Mouse (Mus musculus) midbrain, embryonic 11.5 days (tissue): ENCODE measurements at regions not wholly inside any gene's neighbourhood (a gene's known extent, or its start where the extent isn't known, plus 50 kb on each side); places are given as distances from the start of the nearest gene placed in this dataset.

ENCODE experiments used
- ATAC-seq: fragments of 200-750 bp; cut with Nextera tagmentation; 2 replicates; pipeline ENCODE4 v1.8.0; 2017; ENCODE audit warnings: moderate TSS enrichment, moderate library complexity; ENCODE audit not compliant: low FRiP score
- DNase-seq: peaks from one replicate; pipeline ENCODE4 v3.0.0; 2015; ENCODE audit warnings: low spot score; ENCODE audit errors: missing footprints
- H3K27ac ChIP-seq: fragments of 300-500 bp; sonication (generic); 2 replicates; pipeline ENCODE4 v1.5.1; 2014; ENCODE audit warnings: low read depth, low read length
- H3K27me3 ChIP-seq: fragments of 300-500 bp; sonication (generic); 2 replicates; pipeline ENCODE4 v1.6.1; 2014; ENCODE audit warnings: mild to moderate bottlenecking, low read length, moderate library complexity, mixed read lengths; ENCODE audit not compliant: control insufficient read depth, insufficient read depth
- H3K36me3 ChIP-seq: fragments of 300-500 bp; sonication (generic); 2 replicates; pipeline ENCODE4 v1.6.1; 2014; ENCODE audit warnings: mild to moderate bottlenecking, low read length, moderate library complexity, mixed read lengths; ENCODE audit not compliant: control insufficient read depth, insufficient read depth
- H3K4me1 ChIP-seq: fragments of 300-500 bp; sonication (generic); 2 replicates; pipeline ENCODE4 v1.6.1; 2014; ENCODE audit warnings: low read length; ENCODE audit not compliant: control insufficient read depth, insufficient read depth
- H3K4me2 ChIP-seq: fragments of 300-500 bp; sonication (generic); 2 replicates; pipeline ENCODE4 v1.6.1; 2014; ENCODE audit warnings: mild to moderate bottlenecking, moderate library complexity
- H3K4me3 ChIP-seq: fragments of 300-500 bp; sonication (generic); 2 replicates; pipeline ENCODE4 v1.5.1; 2014; ENCODE audit warnings: low read depth, low read length
- H3K9ac ChIP-seq: fragments of 300-500 bp; sonication (generic); 2 replicates; pipeline ENCODE4 v1.6.1; 2014; ENCODE audit warnings: low read length
- H3K9me3 ChIP-seq: fragments of 300-500 bp; sonication (generic); 2 replicates; pipeline ENCODE4 v1.6.1; 2016; ENCODE audit warnings: low read length; ENCODE audit not compliant: control insufficient read depth
- WGBS: fragments of 180-500 bp; shearing (Covaris S2); extraction: QIAGEN DNeasy Blood & Tissue Kit; methylation state at CpG from one replicate; pipeline ENCODE4 v1.1.7; 2014; 5-methylcytosine and 5-hydroxymethylcytosine counted together

DNA sequence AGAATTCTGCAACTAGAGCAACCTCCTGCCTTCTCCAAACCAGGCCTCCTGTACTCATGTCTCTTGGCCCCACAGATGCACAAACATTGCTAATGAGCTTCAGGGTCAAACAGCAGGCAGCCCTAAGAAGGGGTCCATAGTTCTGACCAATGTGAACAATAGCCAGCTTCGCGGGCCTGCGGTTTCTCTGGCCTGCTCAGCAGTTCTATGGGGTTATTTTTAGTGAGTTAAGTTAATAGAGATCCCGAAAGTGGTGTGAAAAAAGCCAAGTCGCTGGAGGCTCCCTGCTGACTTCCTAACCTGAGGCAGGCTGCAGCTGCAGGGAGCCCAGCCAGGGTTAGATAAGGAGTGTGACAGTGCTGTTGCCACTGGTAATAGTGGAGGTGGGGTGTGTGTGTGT is 106.6 kb downstream of the Pdcd6ip start:
- 15% methylated on average over 5 of the region's 5 CpGs for WGBS

DNA sequence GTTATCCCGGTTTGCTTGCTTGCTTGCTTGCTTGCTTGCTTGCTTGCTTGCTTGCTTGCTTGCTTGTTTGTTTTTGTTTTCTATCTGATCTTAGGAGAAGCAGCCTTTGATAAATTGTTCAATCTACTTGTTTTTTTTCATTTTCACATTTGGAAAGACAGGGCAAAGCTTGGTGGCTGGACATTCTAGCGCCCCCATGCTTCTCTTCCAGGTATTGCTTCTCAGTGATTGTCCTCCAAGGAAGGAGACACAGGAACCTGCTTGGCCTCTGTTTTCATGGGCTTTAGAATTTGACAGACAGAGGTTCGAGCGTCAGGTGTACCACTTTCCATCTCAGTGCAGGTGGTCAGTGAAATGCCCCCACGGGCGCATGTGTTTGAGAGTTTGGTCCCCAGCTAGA is 120.8 kb downstream of the Pdcd6ip start:
- H3K4me3 ChIP-seq = no peak overlapping the region
- no peaks in the 10 kb centered on the region for H3K4me1 ChIP-seq
- no peaks in the 10 kb centered on the region for H3K36me3 ChIP-seq
- no peak overlapping the region for H3K27ac ChIP-seq
- H3K9ac ChIP-seq = no peak overlapping the region
- no peaks in the 10 kb centered on the region for H3K9me3 ChIP-seq
- DNase-seq = no peak
- ATAC-seq = no peak
- H3K4me2 ChIP-seq = no peak overlapping the region
- WGBS = 56% methylated on average over 6 of the region's 6 CpGs
- H3K27me3 ChIP-seq = no peaks in the 10 kb centered on the region

More for the DNA sequence above, 106.6 kb downstream of the Pdcd6ip start:
- Histone ChIP-seq H3K9me3 (no peaks in the 10 kb centered on the region), H3K27me3 (no peaks in the 10 kb centered on the region), H3K9ac (no peak overlapping the region), H3K4me1 (no peaks in the 10 kb centered on the region), H3K36me3 (no peaks in the 10 kb centered on the region), H3K27ac (no peak overlapping the region), H3K4me3 (no peak overlapping the region), H3K4me2 (no peak overlapping the region)
- DNase-seq = no peak
- no peak for ATAC-seq

DNA sequence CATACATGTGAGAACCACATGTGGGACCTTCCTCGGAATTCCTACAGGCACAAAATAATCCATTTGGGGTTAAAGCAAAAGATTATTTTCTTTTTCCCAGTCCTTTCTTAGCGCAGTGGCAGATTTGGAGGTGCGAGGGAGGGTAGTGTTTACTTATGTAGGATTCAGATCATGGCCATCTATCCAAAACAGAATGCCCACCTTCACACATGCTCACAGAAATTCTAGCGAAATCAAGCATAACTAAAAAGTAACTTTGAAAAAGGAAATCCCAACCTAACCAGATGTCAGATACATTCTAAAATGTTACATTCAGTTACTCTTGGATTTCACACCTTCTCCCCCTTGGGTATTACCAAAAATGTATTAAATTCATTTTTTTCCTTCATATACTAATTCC is 121.6 kb downstream of the Pdcd6ip start:
- WGBS = 94% methylated on average over 4 of the region's 4 CpGs
- ATAC-seq = no peak
- Histone ChIP-seq H3K27me3 (no peaks in the 10 kb centered on the region), H3K4me1 (no peaks in the 10 kb centered on the region), H3K9me3 (no peaks in the 10 kb centered on the region), H3K4me3 (no peak overlapping the region), H3K9ac (no peak overlapping the region), H3K27ac (no peak overlapping the region), H3K4me2 (no peak overlapping the region), H3K36me3 (no peaks in the 10 kb centered on the region)
- DNase-seq = no peak

DNA sequence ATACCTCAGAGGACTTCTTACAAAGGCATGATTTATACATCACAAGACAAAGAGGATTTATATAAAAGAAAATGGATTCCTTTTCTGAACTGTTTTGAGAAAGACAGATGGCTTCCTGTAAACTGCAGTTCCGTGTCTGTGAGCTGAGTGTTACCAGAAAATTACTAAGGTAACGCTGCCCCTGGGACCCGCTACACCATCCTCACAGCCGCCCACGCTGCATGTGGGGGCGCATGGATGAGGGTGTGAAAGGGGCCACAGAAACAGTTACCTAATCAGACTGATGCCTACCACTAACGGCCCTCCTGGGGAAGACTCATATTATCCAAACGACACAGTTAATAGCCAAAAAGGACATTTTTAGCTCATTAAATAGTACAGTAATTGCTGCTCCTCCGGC is 129.8 kb downstream of the Pdcd6ip start:
- H3K4me3 ChIP-seq = no peak overlapping the region
- no peaks in the 10 kb centered on the region for H3K9me3 ChIP-seq
- no peaks in the 10 kb centered on the region for H3K27me3 ChIP-seq
- no peak for DNase-seq
- H3K36me3 ChIP-seq = no peaks in the 10 kb centered on the region
- H3K4me1 ChIP-seq = no peaks in the 10 kb centered on the region
- H3K9ac ChIP-seq = no peak overlapping the region
- 88% methylated on average over 9 of the region's 9 CpGs for WGBS
- no peak for ATAC-seq
- H3K4me2 ChIP-seq = no peak overlapping the region
- no peak overlapping the region for H3K27ac ChIP-seq

DNA sequence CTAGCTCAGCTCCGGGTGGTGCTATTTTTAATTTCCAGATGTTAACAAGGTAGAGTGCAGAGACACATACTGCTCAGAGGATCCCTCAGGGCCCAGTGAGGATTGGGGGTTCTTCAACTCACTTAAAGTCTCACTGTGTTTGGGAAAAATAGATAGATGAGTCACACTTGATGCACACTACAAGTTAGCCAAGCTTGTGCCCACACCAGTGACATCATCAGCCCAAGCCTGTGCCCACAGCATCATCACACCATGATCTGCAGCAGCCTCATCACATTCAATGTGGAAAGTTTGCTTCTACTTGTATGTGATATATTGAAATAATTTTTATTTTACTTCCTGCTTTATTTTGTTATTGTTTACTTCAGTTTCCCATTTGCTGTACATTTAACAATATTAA is 139.2 kb downstream of the Pdcd6ip start:
- 89% methylated on average over 1 of the region's 1 CpGs for WGBS
- no peaks in the 10 kb centered on the region for H3K4me1 ChIP-seq

GRCm38 (mm10) chr9:113567705-113568104 is 140.4 kb downstream of the Pdcd6ip start:
- Histone ChIP-seq H3K4me2 (no peak overlapping the region), H3K27ac (no peak overlapping the region), H3K9ac (no peak overlapping the region), H3K27me3 (no peaks in the 10 kb centered on the region), H3K4me3 (no peak overlapping the region), H3K36me3 (no peaks in the 10 kb centered on the region), H3K4me1 (no peaks in the 10 kb centered on the region), H3K9me3 (no peaks in the 10 kb centered on the region)
- ATAC-seq = no peak
- DNase-seq = no peak
- 82% methylated on average over 1 of the region's 1 CpGs for WGBS

More for the DNA sequence above, 139.2 kb downstream of the Pdcd6ip start:
- DNase-seq = no peak
- Histone ChIP-seq H3K9me3 (no peaks in the 10 kb centered on the region), H3K27me3 (no peaks in the 10 kb centered on the region), H3K27ac (no peak overlapping the region), H3K9ac (no peak overlapping the region), H3K4me3 (no peak overlapping the region), H3K36me3 (no peaks in the 10 kb centered on the region), H3K4me2 (no peak overlapping the region)
- no peak for ATAC-seq

DNA sequence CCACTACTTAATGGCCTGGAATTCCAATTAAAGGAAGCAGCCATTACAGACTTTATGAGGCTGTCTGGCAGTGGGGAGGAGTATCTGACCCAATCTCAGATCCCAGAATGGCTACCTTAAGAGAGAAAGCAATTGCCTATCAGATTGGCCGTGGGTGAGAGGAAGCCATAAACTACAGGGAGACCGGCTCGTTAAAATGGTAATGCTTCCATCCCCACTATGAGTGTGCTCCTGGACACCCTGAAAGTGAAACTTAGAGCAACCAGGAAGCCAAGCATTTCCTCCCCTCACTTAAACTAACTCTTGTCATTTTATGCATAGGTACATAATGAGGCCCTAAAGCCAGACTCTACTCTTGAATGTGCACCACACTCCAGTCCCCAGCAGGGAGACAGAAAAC is 141.4 kb downstream of the Pdcd6ip start:
- H3K27ac ChIP-seq = no peak overlapping the region
- H3K4me1 ChIP-seq = no peaks in the 10 kb centered on the region
- H3K4me3 ChIP-seq = no peak overlapping the region
- no peak overlapping the region for H3K4me2 ChIP-seq
- 91% methylated on average over 3 of the region's 3 CpGs for WGBS
- H3K9me3 ChIP-seq = no peaks in the 10 kb centered on the region
- H3K27me3 ChIP-seq = no peaks in the 10 kb centered on the region
- DNase-seq (no peak), ATAC-seq (no peak)
- H3K36me3 ChIP-seq = no peaks in the 10 kb centered on the region
- no peak overlapping the region for H3K9ac ChIP-seq

GRCm38 (mm10) chr9:113553911-113554310 is 154.1 kb downstream of the Pdcd6ip start:
- H3K9ac ChIP-seq = no peak overlapping the region
- no peaks in the 10 kb centered on the region for H3K4me1 ChIP-seq
- H3K27me3 ChIP-seq = no peaks in the 10 kb centered on the region
- no peak overlapping the region for H3K27ac ChIP-seq
- no peak for DNase-seq
- no peak for ATAC-seq
- H3K36me3 ChIP-seq = no peaks in the 10 kb centered on the region
- 93% methylated on average over 12 of the region's 12 CpGs for WGBS
- H3K4me2 ChIP-seq = no peak overlapping the region
- no peak overlapping the region for H3K4me3 ChIP-seq
- no peaks in the 10 kb centered on the region for H3K9me3 ChIP-seq

DNA sequence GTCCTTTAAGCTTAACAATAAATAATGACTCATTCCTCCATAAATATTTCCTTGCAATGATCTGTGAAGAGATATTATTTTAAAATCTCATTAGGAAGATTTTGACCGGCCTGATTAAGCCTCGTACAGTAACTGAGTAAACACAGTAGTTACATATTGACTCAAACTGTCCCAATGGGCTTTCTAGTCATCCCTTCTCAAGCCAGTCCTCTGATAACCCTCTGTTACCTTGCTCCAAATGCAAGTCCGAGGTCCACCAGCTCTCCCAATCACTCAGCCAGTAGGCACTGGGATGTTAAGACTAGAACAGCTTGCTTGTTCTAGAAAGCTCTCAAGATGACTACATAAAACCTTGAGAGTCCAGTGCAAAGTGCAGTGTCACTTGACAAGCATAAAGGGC is 160.6 kb downstream of the Pdcd6ip start:
- no peak for DNase-seq
- ATAC-seq = no peak
- Histone ChIP-seq H3K4me3 (no peak overlapping the region), H3K9me3 (no peaks in the 10 kb centered on the region), H3K4me2 (no peak overlapping the region), H3K4me1 (no peaks in the 10 kb centered on the region), H3K27ac (no peak overlapping the region), H3K36me3 (no peaks in the 10 kb centered on the region), H3K27me3 (no peaks in the 10 kb centered on the region), H3K9ac (no peak overlapping the region)
- 90% methylated on average over 3 of the region's 3 CpGs for WGBS

- Histone ChIP-seq H3K36me3 (no peaks in the 10 kb centered on the region), H3K4me3 (no peak overlapping the region), H3K9ac (no peak overlapping the region), H3K27me3 (no peaks in the 10 kb centered on the region), H3K4me1 (no peaks in the 10 kb centered on the region), H3K4me2 (no peak overlapping the region), H3K9me3 (no peaks in the 10 kb centered on the region), H3K27ac (no peak overlapping the region)
- ATAC-seq (no peak), DNase-seq (no peak)
- 77% methylated on average over 2 of the region's 2 CpGs for WGBS
These were observed 179.5 kb downstream of the Pdcd6ip start for GRCm38 (mm10) chr9:113528586-113528985.
